Mouse (Mus musculus): Measurements from ENCODE around the gene Zfp36l2. TPM values are rescaled to one million over a fixed set of nuclear protein-coding genes. Genes with fewer than 3 reads are reported as not detected.

Gene Zfp36l2
- polyA plus RNA-seq, 1 experiment: 45.9 TPM

GRCm38 (mm10) chr17:84145826-84146287 lies 41.9 kb downstream of the Zfp36l2 start:
- Histone ChIP-seq H3ac (ENCODE audit: control insufficient read depth, insufficient read length) (no peak overlapping the region), H3K27me3 (ENCODE audit: control insufficient read depth, insufficient read depth, insufficient read length) (no peaks in the 10 kb centered on the region), H3K79me2 (ENCODE audit: control insufficient read depth, insufficient read depth) (no peaks in the 10 kb centered on the region), H3K4me2 (ENCODE audit: low read depth) (no peak overlapping the region), H3K4me3 (no peak overlapping the region), H3K36me3 (ENCODE audit: control insufficient read depth, insufficient read depth) (no peaks in the 10 kb centered on the region)
- TF ChIP-seq USF1 (IDR thresholded peaks at IDR 0.05; ENCODE audit: low read depth) (no peak), MAX (IDR thresholded peaks at IDR 0.05; ENCODE audit: low read depth) (no peak), POLR2A (IDR thresholded peaks at IDR 0.05; ENCODE audit: insufficient read length, low read depth) (no peak), CEBPB (IDR thresholded peaks at IDR 0.05; ENCODE audit: insufficient read depth, poor library complexity, severe bottlenecking) (no peak), SRF (IDR thresholded peaks at IDR 0.05; ENCODE audit: control insufficient read depth, insufficient read length, low read depth) (no peak), MYOG (IDR thresholded peaks at IDR 0.05; ENCODE audit: control insufficient read depth in 1 of 3, insufficient read depth in 1 of 3, insufficient read length in 2 of 3, low read depth in 2 of 3) (no peak), MYOD1 (IDR thresholded peaks at IDR 0.05; ENCODE audit: control insufficient read depth in 1 of 3, insufficient read length in 2 of 3, low read depth in 2 of 3) (no peak), REST (IDR thresholded peaks at IDR 0.05; ENCODE audit: insufficient read depth, insufficient read length) (no peak), POLR2AphosphoS2 (IDR thresholded peaks at IDR 0.05; ENCODE audit: insufficient read length, low read depth) (no peak), TCF12 (IDR thresholded peaks at IDR 0.05; ENCODE audit: insufficient read depth, poor library complexity, severe bottlenecking) (no peak), E2F4 (IDR thresholded peaks at IDR 0.05; ENCODE audit: insufficient read depth) (no peak), TCF3 (IDR thresholded peaks at IDR 0.05; ENCODE audit: insufficient read length, low read depth) (no peak)

- TF ChIP-seq MYOG (IDR thresholded peaks at IDR 0.05; ENCODE audit: control insufficient read depth in 1 of 3, insufficient read depth in 1 of 3, insufficient read length in 2 of 3, low read depth in 2 of 3) (no peak), TCF12 (IDR thresholded peaks at IDR 0.05; ENCODE audit: insufficient read depth, poor library complexity, severe bottlenecking) (no peak), MAX (IDR thresholded peaks at IDR 0.05; ENCODE audit: low read depth) (no peak), POLR2A (IDR thresholded peaks at IDR 0.05; ENCODE audit: insufficient read length, low read depth) (no peak), REST (IDR thresholded peaks at IDR 0.05; ENCODE audit: insufficient read depth, insufficient read length) (no peak), E2F4 (IDR thresholded peaks at IDR 0.05; ENCODE audit: insufficient read depth) (no peak), CEBPB (IDR thresholded peaks at IDR 0.05; ENCODE audit: insufficient read depth, poor library complexity, severe bottlenecking) (no peak), TCF3 (IDR thresholded peaks at IDR 0.05; ENCODE audit: insufficient read length, low read depth) (no peak), USF1 (IDR thresholded peaks at IDR 0.05; ENCODE audit: low read depth) (no peak), SRF (IDR thresholded peaks at IDR 0.05; ENCODE audit: control insufficient read depth, insufficient read length, low read depth) (no peak), MYOD1 (IDR thresholded peaks at IDR 0.05; ENCODE audit: control insufficient read depth in 1 of 3, insufficient read length in 2 of 3, low read depth in 2 of 3) (no peak), POLR2AphosphoS2 (IDR thresholded peaks at IDR 0.05; ENCODE audit: insufficient read length, low read depth) (no peak)
- no peaks in the 10 kb centered on the region for H3K36me3 ChIP-seq (ENCODE audit: control insufficient read depth, insufficient read depth)
- H3ac ChIP-seq (ENCODE audit: control insufficient read depth, insufficient read length): no peak overlapping the region
- no peaks in the 10 kb centered on the region for H3K79me2 ChIP-seq (ENCODE audit: control insufficient read depth, insufficient read depth)
- H3K27me3 ChIP-seq (ENCODE audit: control insufficient read depth, insufficient read depth, insufficient read length): no peaks in the 10 kb centered on the region
- no peak overlapping the region for H3K4me2 ChIP-seq (ENCODE audit: low read depth)
- H3K4me3 ChIP-seq: no peak overlapping the region
Observed at GRCm38 (mm10) chr17:84144762-84145599, 42.8 kb downstream of the Zfp36l2 start.

- Histone ChIP-seq H3ac (ENCODE audit: control insufficient read depth, insufficient read length) (no peak overlapping the region), H3K79me2 (ENCODE audit: control insufficient read depth, insufficient read depth) (no peaks in the 10 kb centered on the region), H3K27me3 (ENCODE audit: control insufficient read depth, insufficient read depth, insufficient read length) (no peaks in the 10 kb centered on the region), H3K4me2 (ENCODE audit: low read depth) (no peak overlapping the region), H3K4me3 (no peak overlapping the region), H3K36me3 (ENCODE audit: control insufficient read depth, insufficient read depth) (no peaks in the 10 kb centered on the region)
- no peak for TF ChIP-seq MYOD1 (IDR thresholded peaks at IDR 0.05; ENCODE audit: control insufficient read depth in 1 of 3, insufficient read length in 2 of 3, low read depth in 2 of 3)
- no peak for TF ChIP-seq MYOG (IDR thresholded peaks at IDR 0.05; ENCODE audit: control insufficient read depth in 1 of 3, insufficient read depth in 1 of 3, insufficient read length in 2 of 3, low read depth in 2 of 3)
- TF ChIP-seq TCF3 (IDR thresholded peaks at IDR 0.05; ENCODE audit: insufficient read length, low read depth): no peak
- TF ChIP-seq POLR2AphosphoS2 (IDR thresholded peaks at IDR 0.05; ENCODE audit: insufficient read length, low read depth): no peak
- no peak for TF ChIP-seq SRF (IDR thresholded peaks at IDR 0.05; ENCODE audit: control insufficient read depth, insufficient read length, low read depth)
- TF ChIP-seq REST (IDR thresholded peaks at IDR 0.05; ENCODE audit: insufficient read depth, insufficient read length): no peak
- no peak for TF ChIP-seq POLR2A (IDR thresholded peaks at IDR 0.05; ENCODE audit: insufficient read length, low read depth)
- no peak for TF ChIP-seq TCF12 (IDR thresholded peaks at IDR 0.05; ENCODE audit: insufficient read depth, poor library complexity, severe bottlenecking)
- TF ChIP-seq E2F4 (IDR thresholded peaks at IDR 0.05; ENCODE audit: insufficient read depth): no peak
- TF ChIP-seq USF1 (IDR thresholded peaks at IDR 0.05; ENCODE audit: low read depth): no peak
- no peak for TF ChIP-seq MAX (IDR thresholded peaks at IDR 0.05; ENCODE audit: low read depth)
- TF ChIP-seq CEBPB (IDR thresholded peaks at IDR 0.05; ENCODE audit: insufficient read depth, poor library complexity, severe bottlenecking): no peak
Observed at GRCm38 (mm10) chr17:84144130-84144529, 43.6 kb downstream of the Zfp36l2 start.

DNA sequence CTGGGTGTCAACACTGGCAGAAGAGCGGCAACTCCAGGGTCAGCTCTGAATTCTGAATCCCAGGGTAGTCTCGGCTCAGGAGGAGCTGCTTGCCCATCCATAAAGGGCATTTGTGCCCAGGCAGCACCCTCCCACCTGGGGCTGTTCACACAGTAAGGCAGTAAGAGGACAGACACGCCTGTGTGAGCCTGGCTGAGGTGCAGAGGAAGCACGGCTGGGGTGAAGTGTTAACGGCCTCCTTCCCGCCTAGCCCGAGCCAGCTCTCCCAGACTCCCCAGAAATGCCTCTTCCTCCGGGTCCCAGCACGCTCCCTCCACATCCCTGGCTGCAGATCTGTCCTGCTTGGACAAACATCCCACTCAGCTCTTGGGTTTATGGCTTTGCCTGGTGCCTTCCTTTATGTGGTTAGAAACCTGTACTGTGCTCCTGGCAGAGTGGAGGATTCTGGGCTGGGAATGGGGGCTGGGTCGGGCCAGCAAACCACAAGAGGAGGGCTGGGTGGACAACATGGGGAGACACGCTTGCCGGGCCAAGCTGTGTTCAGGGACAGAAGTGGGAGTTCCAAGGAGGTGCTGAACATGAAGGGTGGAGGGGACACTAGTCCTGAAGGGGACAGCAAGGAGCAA lies 44.4 kb downstream of the Zfp36l2 start:
- TF ChIP-seq MYOD1 (IDR thresholded peaks at IDR 0.05; ENCODE audit: control insufficient read depth in 1 of 3, insufficient read length in 2 of 3, low read depth in 2 of 3) (no peak), POLR2AphosphoS2 (IDR thresholded peaks at IDR 0.05; ENCODE audit: insufficient read length, low read depth) (no peak), REST (IDR thresholded peaks at IDR 0.05; ENCODE audit: insufficient read depth, insufficient read length) (no peak), MYOG (IDR thresholded peaks at IDR 0.05; ENCODE audit: control insufficient read depth in 1 of 3, insufficient read depth in 1 of 3, insufficient read length in 2 of 3, low read depth in 2 of 3) (no peak), USF1 (IDR thresholded peaks at IDR 0.05; ENCODE audit: low read depth) (no peak), MAX (IDR thresholded peaks at IDR 0.05; ENCODE audit: low read depth) (no peak), POLR2A (IDR thresholded peaks at IDR 0.05; ENCODE audit: insufficient read length, low read depth) (no peak), SRF (IDR thresholded peaks at IDR 0.05; ENCODE audit: control insufficient read depth, insufficient read length, low read depth) (no peak), TCF3 (IDR thresholded peaks at IDR 0.05; ENCODE audit: insufficient read length, low read depth) (no peak), TCF12 (IDR thresholded peaks at IDR 0.05; ENCODE audit: insufficient read depth, poor library complexity, severe bottlenecking) (no peak), E2F4 (IDR thresholded peaks at IDR 0.05; ENCODE audit: insufficient read depth) (no peak), CEBPB (IDR thresholded peaks at IDR 0.05; ENCODE audit: insufficient read depth, poor library complexity, severe bottlenecking) (no peak)
- no peak overlapping the region for H3ac ChIP-seq (ENCODE audit: control insufficient read depth, insufficient read length)
- no peaks in the 10 kb centered on the region for H3K27me3 ChIP-seq (ENCODE audit: control insufficient read depth, insufficient read depth, insufficient read length)
- H3K4me2 ChIP-seq (ENCODE audit: low read depth): no peak overlapping the region
- no peak overlapping the region for H3K4me3 ChIP-seq
- H3K79me2 ChIP-seq (ENCODE audit: control insufficient read depth, insufficient read depth): no peaks in the 10 kb centered on the region
- H3K36me3 ChIP-seq (ENCODE audit: control insufficient read depth, insufficient read depth): no peaks in the 10 kb centered on the region

Measured in myocyte (in vitro differentiated cells).